Mouse (Mus musculus): Measurements from ENCODE around the gene Vps33a. TPM values are rescaled to one million over a fixed set of nuclear protein-coding genes. Genes with fewer than 3 reads are reported as not detected.
A peak's percentile ranks its signal among the peaks of the same experiment; 100 is the strongest.

Gene Vps33a
- polyA plus RNA-seq, 1 experiment from 2014 or later: 28.4 TPM

DNA sequence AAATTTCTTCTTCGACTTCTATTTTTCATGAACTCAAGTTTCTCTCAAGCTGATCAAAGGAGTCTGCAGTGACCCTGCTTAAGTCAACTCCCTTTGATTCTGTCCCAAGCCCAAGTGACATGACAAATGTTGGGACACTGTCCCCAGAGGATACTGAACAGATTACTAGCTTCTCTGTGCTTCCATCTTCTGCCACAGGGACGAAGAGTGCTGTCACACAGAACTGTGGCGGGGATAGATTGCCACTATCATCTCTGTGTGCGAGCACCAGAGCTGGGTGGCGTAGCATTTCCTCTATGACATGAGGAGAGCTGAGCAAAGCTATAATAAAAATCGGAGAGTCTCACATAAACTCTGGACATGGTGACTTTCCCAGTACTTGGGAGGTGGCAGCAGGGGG is 29.3 kb upstream of the Vps33a start:
- Histone ChIP-seq H3K4me2 (ENCODE audit: low read depth, severe bottlenecking) (no peak overlapping the region), H3K27me3 (ENCODE audit: control insufficient read depth, insufficient read depth, low read length) (no peaks in the 10 kb centered on the region), H3K27ac (replicated peaks; ENCODE audit: low read depth, low read length) (no peak overlapping the region), H3K9me3 (ENCODE audit: control insufficient read depth, low read length) (no peaks in the 10 kb centered on the region), H3K36me3 (ENCODE audit: control insufficient read depth, insufficient read depth, low read length) (peaks cover 4% of the 10 kb centered on the region; the same call in 1 of the 2 replicates), H3K4me3 (ENCODE audit: low read depth, low read length) (no peak overlapping the region), H3K4me1 (ENCODE audit: control insufficient read depth, insufficient read depth, low read length) (no peaks in the 10 kb centered on the region), H3K9ac (ENCODE audit: low read length) (no peak overlapping the region)
- WGBS: 83% methylated on average over 6 of the region's 6 CpGs
- no peak for ATAC-seq (ENCODE audit: insufficient number of reproducible peaks, low FRiP score, low TSS enrichment, low read depth)
- no peak for DNase-seq (ENCODE audit: low spot score)

DNA sequence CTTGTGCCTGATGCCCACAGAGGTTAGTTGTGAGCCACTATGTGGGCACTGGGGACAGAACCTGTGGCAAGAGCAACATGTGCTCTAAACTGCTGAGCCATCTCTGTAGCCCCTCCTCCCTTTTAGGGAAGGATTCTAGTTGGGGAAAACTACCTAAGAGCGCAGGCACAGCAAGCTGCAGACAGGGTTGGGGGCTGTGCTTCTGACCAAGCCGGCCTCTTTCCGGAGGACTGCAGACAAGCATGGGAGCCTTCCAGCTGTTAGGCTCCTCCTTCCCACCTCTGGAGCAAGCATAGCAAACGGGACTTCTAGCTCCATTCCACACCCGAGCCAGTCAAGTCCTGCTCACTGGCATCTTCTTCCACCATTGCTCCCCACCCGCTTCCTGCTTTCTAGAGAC is 26.5 kb upstream of the Vps33a start:
- Histone ChIP-seq H3K9ac (ENCODE audit: low read length) (no peak overlapping the region), H3K9me3 (ENCODE audit: control insufficient read depth, low read length) (no peaks in the 10 kb centered on the region), H3K4me3 (ENCODE audit: low read depth, low read length) (no peak overlapping the region), H3K4me1 (ENCODE audit: control insufficient read depth, insufficient read depth, low read length) (no peaks in the 10 kb centered on the region), H3K4me2 (ENCODE audit: low read depth, severe bottlenecking) (no peak overlapping the region), H3K36me3 (ENCODE audit: control insufficient read depth, insufficient read depth, low read length) (no peaks in the 10 kb centered on the region), H3K27ac (replicated peaks; ENCODE audit: low read depth, low read length) (no peak overlapping the region), H3K27me3 (ENCODE audit: control insufficient read depth, insufficient read depth, low read length) (no peaks in the 10 kb centered on the region)
- WGBS: 50% methylated on average over 6 of the region's 6 CpGs
- DNase-seq (ENCODE audit: low spot score): no peak
- ATAC-seq (ENCODE audit: insufficient number of reproducible peaks, low FRiP score, low TSS enrichment, low read depth): no peak

DNA sequence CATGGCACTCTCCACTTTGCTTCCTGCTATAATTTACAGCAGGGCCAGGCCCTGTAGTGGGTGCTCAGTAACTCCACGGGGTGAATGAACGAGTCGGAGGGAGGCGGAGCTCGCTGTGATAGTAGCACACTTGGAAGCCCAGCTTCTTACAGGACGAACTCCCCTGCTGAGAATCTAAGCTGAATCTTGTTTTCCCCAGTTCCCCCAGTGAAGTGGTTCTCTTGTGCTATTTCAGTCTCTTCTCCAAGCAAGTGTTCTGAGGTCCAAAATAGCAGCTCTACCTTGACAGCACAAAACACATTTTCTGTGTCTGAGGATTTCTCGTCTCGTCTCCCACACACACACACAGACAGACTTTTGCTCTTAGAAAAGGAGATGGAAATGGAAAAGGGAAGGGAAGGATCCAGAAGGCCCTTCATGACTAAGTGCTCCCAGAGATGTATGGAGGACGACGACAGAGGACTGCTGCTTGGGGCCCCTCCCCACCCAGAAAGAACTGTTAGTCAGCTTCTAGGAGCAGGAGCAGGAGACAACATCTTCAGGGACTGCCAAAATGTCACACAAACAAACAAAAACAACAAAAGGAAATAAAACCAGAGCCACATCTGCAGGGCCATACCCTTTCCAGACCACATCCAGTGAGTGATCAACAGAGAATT is 20.9 kb upstream of the Vps33a start:
- Histone ChIP-seq H3K27ac (replicated peaks; ENCODE audit: low read depth, low read length) (no peak overlapping the region), H3K9me3 (ENCODE audit: control insufficient read depth, low read length) (no peaks in the 10 kb centered on the region), H3K4me2 (ENCODE audit: low read depth, severe bottlenecking) (no peak overlapping the region), H3K4me3 (ENCODE audit: low read depth, low read length) (no peak overlapping the region), H3K9ac (ENCODE audit: low read length) (no peak overlapping the region), H3K36me3 (ENCODE audit: control insufficient read depth, insufficient read depth, low read length) (peaks cover 3% of the 10 kb centered on the region), H3K4me1 (ENCODE audit: control insufficient read depth, insufficient read depth, low read length) (no peaks in the 10 kb centered on the region), H3K27me3 (ENCODE audit: control insufficient read depth, insufficient read depth, low read length) (no peaks in the 10 kb centered on the region)
- no peak for ATAC-seq (ENCODE audit: insufficient number of reproducible peaks, low FRiP score, low TSS enrichment, low read depth)
- 83% methylated on average over 10 of the region's 10 CpGs for WGBS
- DNase-seq (ENCODE audit: low spot score): no peak

DNA sequence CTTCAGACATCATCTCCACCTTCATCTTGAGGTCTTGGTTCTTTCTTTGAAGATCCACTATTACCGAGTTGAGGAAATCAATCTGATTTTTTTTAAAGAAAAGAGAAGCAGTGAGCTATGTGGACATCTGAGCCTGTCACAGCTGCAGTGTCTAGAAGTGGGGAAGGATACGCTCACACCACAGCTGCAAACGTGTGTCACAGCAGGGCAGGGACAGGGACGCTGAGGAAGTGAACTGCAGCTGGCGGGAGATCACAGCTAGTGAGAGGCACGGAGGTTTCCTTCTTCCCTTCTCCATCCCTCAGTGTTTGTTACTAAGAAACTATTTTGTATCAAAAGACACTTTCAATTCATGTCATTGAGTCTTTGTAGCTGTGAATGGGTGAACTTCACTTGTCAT is 7.2 kb upstream of the Vps33a start:
- no peak overlapping the region for H3K4me2 ChIP-seq (ENCODE audit: low read depth, severe bottlenecking)
- no peak for DNase-seq (ENCODE audit: low spot score)
- no peak for ATAC-seq (ENCODE audit: insufficient number of reproducible peaks, low FRiP score, low TSS enrichment, low read depth)
- H3K4me3 ChIP-seq (ENCODE audit: low read depth, low read length): no peak overlapping the region
- H3K27ac ChIP-seq (replicated peaks; ENCODE audit: low read depth, low read length): no peak overlapping the region
- H3K4me1 ChIP-seq (ENCODE audit: control insufficient read depth, insufficient read depth, low read length): no peaks in the 10 kb centered on the region
- H3K36me3 ChIP-seq (ENCODE audit: control insufficient read depth, insufficient read depth, low read length): peaks cover 7% of the 10 kb centered on the region; the same call in 1 of the 2 replicates
- 96% methylated on average over 6 of the region's 6 CpGs for WGBS
- H3K9me3 ChIP-seq (ENCODE audit: control insufficient read depth, low read length): no peaks in the 10 kb centered on the region
- no peak overlapping the region for H3K9ac ChIP-seq (ENCODE audit: low read length)
- H3K27me3 ChIP-seq (ENCODE audit: control insufficient read depth, insufficient read depth, low read length): no peaks in the 10 kb centered on the region

DNA sequence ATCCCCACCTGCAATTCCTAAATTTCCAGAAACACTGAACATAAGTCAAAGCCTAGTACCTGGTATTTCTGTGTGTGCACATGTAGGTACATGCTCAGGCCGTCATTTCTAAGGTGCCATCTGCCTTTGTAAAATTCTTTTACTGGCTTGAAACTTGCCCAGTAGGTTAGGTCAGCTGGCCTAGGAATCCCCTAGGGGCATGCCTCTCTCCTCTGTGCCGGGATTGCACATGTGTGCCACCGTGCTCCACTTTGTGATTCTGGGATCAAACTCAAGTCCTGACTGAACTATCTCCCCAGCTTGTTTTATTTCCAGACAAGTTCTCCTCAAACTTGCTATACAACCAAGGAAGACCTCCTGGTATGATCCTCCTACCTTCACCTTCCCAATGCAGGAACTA is 3.9 kb upstream of the Vps33a start:
- Histone ChIP-seq H3K36me3 (ENCODE audit: control insufficient read depth, insufficient read depth, low read length) (no peaks in the 10 kb centered on the region; the same call in 1 of the 2 replicates), H3K9me3 (ENCODE audit: control insufficient read depth, low read length) (no peaks in the 10 kb centered on the region), H3K27ac (replicated peaks; ENCODE audit: low read depth, low read length) (no peak overlapping the region), H3K4me1 (ENCODE audit: control insufficient read depth, insufficient read depth, low read length) (no peaks in the 10 kb centered on the region), H3K9ac (ENCODE audit: low read length) (no peak overlapping the region), H3K4me3 (ENCODE audit: low read depth, low read length) (no peak overlapping the region), H3K4me2 (ENCODE audit: low read depth, severe bottlenecking) (no peak overlapping the region), H3K27me3 (ENCODE audit: control insufficient read depth, insufficient read depth, low read length) (no peaks in the 10 kb centered on the region)
- 79% methylated on average over 3 of the region's 3 CpGs for WGBS
- DNase-seq (ENCODE audit: low spot score): no peak
- ATAC-seq (ENCODE audit: insufficient number of reproducible peaks, low FRiP score, low TSS enrichment, low read depth): no peak

DNA sequence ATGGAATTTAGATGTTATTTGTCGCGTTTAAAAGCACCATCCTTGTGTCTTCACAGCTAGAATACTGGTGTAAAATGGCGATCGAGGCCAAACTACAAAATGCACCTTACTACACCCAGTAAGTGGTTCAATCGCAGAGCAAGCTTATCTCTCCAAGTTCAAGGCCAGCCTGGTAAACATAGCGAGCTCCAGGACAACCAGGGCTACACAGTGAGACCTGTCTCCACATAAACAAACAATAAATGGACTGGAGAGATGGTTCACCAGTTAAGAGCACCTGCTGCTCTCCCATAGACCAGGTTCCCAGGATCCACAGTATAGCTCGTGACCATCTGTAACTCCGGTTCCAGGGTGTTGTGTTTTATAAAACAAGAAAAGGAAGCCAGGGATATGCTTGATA is 524 bp upstream of the Vps33a start:
- peak; percentile 13; the same call in 1 of the 2 replicates for ATAC-seq (ENCODE audit: insufficient number of reproducible peaks, low FRiP score, low TSS enrichment, low read depth)
- no peaks in the 10 kb centered on the region; the same call in 1 of the 2 replicates for H3K36me3 ChIP-seq (ENCODE audit: control insufficient read depth, insufficient read depth, low read length)
- H3K27ac ChIP-seq (replicated peaks; ENCODE audit: low read depth, low read length): no peak overlapping the region
- H3K4me3 ChIP-seq (ENCODE audit: low read depth, low read length): peak overlapping the region; percentile 87; the same call in 1 of the 2 replicates
- WGBS: 64% methylated on average over 8 of the region's 8 CpGs
- peak overlapping the region; percentile 32 for H3K4me2 ChIP-seq (ENCODE audit: low read depth, severe bottlenecking)
- no peaks in the 10 kb centered on the region for H3K27me3 ChIP-seq (ENCODE audit: control insufficient read depth, insufficient read depth, low read length)
- H3K9ac ChIP-seq (ENCODE audit: low read length): no peak overlapping the region
- no peaks in the 10 kb centered on the region for H3K4me1 ChIP-seq (ENCODE audit: control insufficient read depth, insufficient read depth, low read length)
- DNase-seq (ENCODE audit: low spot score): peak; percentile 21
- no peaks in the 10 kb centered on the region for H3K9me3 ChIP-seq (ENCODE audit: control insufficient read depth, low read length)

DNA sequence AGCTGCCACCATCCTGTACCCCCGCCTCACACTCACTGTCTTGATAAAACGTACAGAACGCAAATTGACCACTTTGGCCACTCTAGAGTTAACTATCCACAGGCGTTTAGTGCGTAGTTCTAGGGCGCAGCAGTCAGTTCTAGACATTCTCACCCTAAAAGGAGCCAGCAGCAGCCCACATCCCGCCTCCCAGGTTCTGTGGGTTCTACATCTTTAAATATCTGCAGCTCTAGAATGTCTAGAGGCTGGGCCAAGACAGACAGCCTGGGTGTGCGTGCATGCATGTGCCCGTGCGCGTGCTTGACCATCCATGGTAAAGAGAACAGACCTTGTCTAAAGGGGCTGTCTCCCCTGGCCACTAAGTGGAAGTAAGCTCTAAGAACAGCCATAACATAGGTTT is 11.7 kb downstream of the Vps33a start:
- H3K9ac ChIP-seq (ENCODE audit: low read length): no peak overlapping the region
- H3K4me3 ChIP-seq (ENCODE audit: low read depth, low read length): no peak overlapping the region
- ATAC-seq (ENCODE audit: insufficient number of reproducible peaks, low FRiP score, low TSS enrichment, low read depth) (no peak), DNase-seq (ENCODE audit: low spot score) (no peak)
- no peaks in the 10 kb centered on the region for H3K4me1 ChIP-seq (ENCODE audit: control insufficient read depth, insufficient read depth, low read length)
- H3K36me3 ChIP-seq (ENCODE audit: control insufficient read depth, insufficient read depth, low read length): peaks cover 9% of the 10 kb centered on the region
- WGBS: 95% methylated on average over 11 of the region's 11 CpGs
- H3K27ac ChIP-seq (replicated peaks; ENCODE audit: low read depth, low read length): no peak overlapping the region
- no peaks in the 10 kb centered on the region for H3K9me3 ChIP-seq (ENCODE audit: control insufficient read depth, low read length)
- H3K27me3 ChIP-seq (ENCODE audit: control insufficient read depth, insufficient read depth, low read length): no peaks in the 10 kb centered on the region
- H3K4me2 ChIP-seq (ENCODE audit: low read depth, severe bottlenecking): no peak overlapping the region

DNA sequence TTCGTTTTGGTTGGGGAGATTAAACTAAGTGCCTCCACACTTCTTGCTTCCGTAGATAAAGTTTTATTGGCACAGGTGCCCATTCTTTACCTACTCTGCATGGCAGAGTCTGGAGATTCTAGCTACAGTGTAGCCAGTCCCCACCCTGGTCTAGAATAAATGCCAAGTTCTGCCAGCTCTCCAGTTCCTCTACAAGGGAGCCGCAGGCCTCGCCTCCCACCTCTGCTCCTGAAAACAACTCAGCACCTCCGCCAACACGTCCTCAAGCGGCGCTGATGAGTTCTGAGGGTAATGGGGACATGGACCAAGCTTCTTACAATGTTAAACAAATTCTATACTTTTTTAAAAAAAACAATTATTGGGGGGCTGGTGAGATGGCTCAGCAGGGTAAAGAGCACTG is 13.2 kb downstream of the Vps33a start:
- Histone ChIP-seq H3K4me3 (ENCODE audit: low read depth, low read length) (no peak overlapping the region), H3K9me3 (ENCODE audit: control insufficient read depth, low read length) (no peaks in the 10 kb centered on the region), H3K9ac (ENCODE audit: low read length) (no peak overlapping the region), H3K27me3 (ENCODE audit: control insufficient read depth, insufficient read depth, low read length) (no peaks in the 10 kb centered on the region), H3K27ac (replicated peaks; ENCODE audit: low read depth, low read length) (no peak overlapping the region), H3K36me3 (ENCODE audit: control insufficient read depth, insufficient read depth, low read length) (peaks cover 9% of the 10 kb centered on the region; the same call in 1 of the 2 replicates), H3K4me1 (ENCODE audit: control insufficient read depth, insufficient read depth, low read length) (no peaks in the 10 kb centered on the region), H3K4me2 (ENCODE audit: low read depth, severe bottlenecking) (no peak overlapping the region)
- ATAC-seq (ENCODE audit: insufficient number of reproducible peaks, low FRiP score, low TSS enrichment, low read depth) (no peak), DNase-seq (ENCODE audit: low spot score) (no peak)
- 95% methylated on average over 8 of the region's 8 CpGs for WGBS

DNA sequence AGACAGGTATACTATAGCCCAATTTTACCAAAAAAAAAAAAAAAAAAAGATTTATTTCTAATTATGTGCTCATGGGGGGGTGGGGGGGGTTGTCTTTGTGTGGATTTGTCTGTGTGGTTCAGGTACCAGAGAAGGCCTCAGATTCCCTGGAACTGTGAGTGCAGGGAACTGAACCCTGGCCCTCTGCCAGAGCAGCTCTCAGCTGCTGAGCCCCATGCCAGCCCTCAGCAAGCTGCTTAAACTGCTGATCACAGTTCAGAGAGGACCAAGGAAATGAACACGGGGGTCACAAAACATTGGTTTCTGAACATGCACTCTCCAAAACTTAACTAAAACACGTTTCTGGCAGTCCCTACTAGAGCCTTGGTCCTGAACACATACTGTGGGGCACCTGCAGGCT is 16.4 kb downstream of the Vps33a start:
- ATAC-seq (ENCODE audit: insufficient number of reproducible peaks, low FRiP score, low TSS enrichment, low read depth) (no peak), DNase-seq (ENCODE audit: low spot score) (no peak)
- Histone ChIP-seq H3K4me1 (ENCODE audit: control insufficient read depth, insufficient read depth, low read length) (no peaks in the 10 kb centered on the region), H3K4me3 (ENCODE audit: low read depth, low read length) (no peak overlapping the region), H3K9me3 (ENCODE audit: control insufficient read depth, low read length) (no peaks in the 10 kb centered on the region), H3K36me3 (ENCODE audit: control insufficient read depth, insufficient read depth, low read length) (peaks cover 6% of the 10 kb centered on the region; the same call in 1 of the 2 replicates), H3K27me3 (ENCODE audit: control insufficient read depth, insufficient read depth, low read length) (no peaks in the 10 kb centered on the region), H3K9ac (ENCODE audit: low read length) (no peak overlapping the region), H3K4me2 (ENCODE audit: low read depth, severe bottlenecking) (no peak overlapping the region), H3K27ac (replicated peaks; ENCODE audit: low read depth, low read length) (no peak overlapping the region)
- 81% methylated on average over 2 of the region's 2 CpGs for WGBS
